Mouse (Mus musculus): ENCODE results near the gene Cxcr6. TPM values are rescaled to one million over a fixed set of nuclear protein-coding genes. Genes with fewer than 3 reads are reported as not detected.

Gene Cxcr6
- polyA plus RNA-seq, 1 experiment, result 0.12 TPM

- no peak for DNase-seq (ENCODE audit: extremely low spot score in 1 of 2, low spot score in 1 of 2)
Observed at GRCm38 (mm10) chr9:123815996-123816395, 9.7 kb downstream of the Cxcr6 start.

DNA sequence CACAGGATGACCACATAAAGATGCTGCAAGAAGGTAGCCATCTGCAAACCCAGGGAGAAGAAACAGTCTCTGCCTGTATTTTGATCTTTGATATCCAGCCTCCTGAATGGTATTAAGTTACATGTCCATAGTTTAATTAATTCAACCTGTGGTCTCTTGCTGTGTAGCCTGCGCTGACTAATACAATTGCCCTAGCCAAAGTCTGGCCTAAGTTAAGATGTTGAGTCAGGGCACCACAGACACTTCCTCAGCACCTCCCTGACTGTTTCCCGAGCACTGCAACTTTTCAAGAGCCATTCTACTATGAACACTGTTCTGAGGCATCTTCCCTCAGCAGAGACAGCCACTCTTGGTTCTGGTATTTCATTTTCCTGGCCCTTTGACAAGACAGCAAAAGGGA is 12.3 kb downstream of the Cxcr6 start:
- no peak for DNase-seq (ENCODE audit: extremely low spot score in 1 of 2, low spot score in 1 of 2)

GRCm38 (mm10) chr9:123826631-123827030 is 20.4 kb downstream of the Cxcr6 start:
- DNase-seq (ENCODE audit: extremely low spot score in 1 of 2, low spot score in 1 of 2), result no peak

GRCm38 (mm10) chr9:123828916-123829315 is 22.6 kb downstream of the Cxcr6 start:
- no peak for DNase-seq (ENCODE audit: extremely low spot score in 1 of 2, low spot score in 1 of 2)

DNA sequence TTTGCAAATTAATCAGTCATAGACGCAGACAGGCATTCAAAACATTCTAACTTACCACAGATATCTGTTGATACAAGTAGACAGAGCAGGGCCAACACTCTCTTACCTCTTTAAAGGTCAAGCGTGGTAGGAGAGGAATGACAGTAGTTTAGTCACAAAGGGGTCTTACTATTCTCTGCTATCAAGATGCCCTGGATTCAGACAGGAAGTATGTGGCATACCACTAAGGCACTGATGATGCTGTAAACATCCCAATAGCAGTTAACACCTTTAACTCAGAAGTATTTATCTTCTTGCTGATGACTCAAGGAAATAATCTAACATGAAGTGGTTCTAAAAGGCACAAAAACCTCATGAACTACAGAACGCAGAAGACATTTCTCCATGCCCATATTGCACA is 29.6 kb downstream of the Cxcr6 start:
- DNase-seq (ENCODE audit: extremely low spot score in 1 of 2, low spot score in 1 of 2), result no peak

DNA sequence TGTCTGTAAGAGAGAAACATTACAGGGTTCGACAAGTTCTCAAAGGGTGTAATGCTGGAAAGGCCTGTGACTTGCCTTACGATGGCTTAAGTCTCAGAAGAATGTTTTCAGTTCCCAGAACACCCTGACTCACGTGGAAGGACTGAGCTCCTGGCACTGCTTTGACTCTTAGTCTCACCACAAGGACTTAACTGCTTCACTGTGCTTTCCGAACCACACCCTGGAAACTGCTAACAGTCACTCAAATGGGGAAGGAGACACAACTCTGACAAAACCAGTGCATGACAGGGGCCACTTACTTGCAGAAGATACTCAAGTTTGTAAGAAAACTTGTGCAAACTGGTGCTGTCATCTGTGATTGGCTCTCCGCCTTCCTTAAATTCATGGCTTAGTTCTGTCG is 34.0 kb downstream of the Cxcr6 start:
- DNase-seq (ENCODE audit: extremely low spot score in 1 of 2, low spot score in 1 of 2), result no peak

DNA sequence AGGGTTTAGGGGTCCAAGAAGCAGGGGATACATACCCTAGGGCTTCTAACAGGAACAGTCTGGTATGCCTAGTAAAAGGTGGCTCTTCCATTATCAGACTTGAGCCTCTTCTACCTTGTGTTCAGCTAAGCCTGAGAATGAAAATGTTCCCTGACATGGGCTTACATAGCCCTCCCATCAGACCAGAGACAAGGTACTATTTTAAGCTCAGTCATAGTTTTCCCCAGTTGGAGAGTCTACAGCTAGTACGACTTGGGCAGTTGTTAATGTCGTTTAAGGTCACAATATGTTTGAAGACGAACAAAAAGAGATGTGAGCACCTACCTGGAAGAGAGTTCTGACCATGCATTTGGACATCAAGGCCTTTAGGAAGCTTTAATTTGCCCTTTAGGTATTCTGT is 38.2 kb downstream of the Cxcr6 start:
- no peak for DNase-seq (ENCODE audit: extremely low spot score in 1 of 2, low spot score in 1 of 2)

DNA sequence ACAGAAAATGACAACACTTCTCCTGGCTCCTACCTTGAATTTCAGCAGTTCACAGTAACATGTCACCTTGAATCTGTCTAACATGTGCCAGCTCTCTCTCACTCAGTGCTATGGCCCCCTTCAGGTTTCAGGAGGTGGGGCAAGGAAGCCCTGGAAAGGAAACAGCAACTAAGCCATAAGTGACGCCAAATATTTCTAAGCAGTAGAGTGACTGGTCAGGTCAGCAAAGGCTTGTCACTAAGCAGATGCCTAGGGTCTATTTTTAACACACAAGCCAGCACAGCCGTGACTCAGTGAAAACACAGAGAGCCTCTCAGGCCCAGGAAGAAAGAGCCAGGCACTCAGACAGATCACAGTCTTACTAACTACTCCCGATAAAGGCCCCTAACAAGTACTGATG is 38.8 kb downstream of the Cxcr6 start:
- DNase-seq (ENCODE audit: extremely low spot score in 1 of 2, low spot score in 1 of 2), result no peak

- no peak for DNase-seq (ENCODE audit: extremely low spot score in 1 of 2, low spot score in 1 of 2)
Observed at GRCm38 (mm10) chr9:123846490-123846889, 40.2 kb downstream of the Cxcr6 start.

DNA sequence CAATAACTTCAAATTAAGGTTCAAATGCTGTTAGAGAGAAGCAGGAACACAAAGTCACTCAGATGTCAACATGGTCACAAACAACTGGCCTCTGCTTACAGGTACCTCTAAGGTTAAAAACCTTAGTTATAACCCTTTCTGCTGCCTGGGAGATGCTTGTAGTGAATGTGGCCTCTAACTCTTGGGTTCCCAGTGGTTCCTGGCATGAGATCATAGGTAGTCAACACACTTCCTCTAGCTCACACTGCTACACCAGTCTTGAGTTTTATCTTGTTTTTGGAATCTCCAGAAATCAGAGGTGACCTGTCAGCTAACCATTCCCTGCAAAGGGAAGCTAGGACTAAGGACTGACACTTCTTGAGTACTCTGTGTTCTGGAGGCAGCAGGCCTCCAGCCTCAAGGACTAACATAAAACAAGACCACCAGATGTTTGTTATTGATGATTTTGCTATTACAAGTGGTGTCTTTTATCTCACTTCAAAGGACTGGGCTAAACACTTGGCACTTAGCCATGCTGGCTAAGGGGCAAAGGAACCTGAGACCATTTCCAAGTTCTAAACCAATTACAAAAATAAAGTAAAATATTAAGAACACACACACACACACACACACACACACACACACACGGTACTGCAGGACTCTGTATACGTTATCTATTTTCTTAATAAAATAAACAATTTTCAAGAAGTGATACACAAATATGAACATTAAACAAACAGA is 43.9 kb downstream of the Cxcr6 start:
- no peak for DNase-seq (ENCODE audit: extremely low spot score in 1 of 2, low spot score in 1 of 2)

- no peak for DNase-seq (ENCODE audit: extremely low spot score in 1 of 2, low spot score in 1 of 2)
Observed at GRCm38 (mm10) chr9:123850705-123851061, 44.4 kb downstream of the Cxcr6 start.

DNA sequence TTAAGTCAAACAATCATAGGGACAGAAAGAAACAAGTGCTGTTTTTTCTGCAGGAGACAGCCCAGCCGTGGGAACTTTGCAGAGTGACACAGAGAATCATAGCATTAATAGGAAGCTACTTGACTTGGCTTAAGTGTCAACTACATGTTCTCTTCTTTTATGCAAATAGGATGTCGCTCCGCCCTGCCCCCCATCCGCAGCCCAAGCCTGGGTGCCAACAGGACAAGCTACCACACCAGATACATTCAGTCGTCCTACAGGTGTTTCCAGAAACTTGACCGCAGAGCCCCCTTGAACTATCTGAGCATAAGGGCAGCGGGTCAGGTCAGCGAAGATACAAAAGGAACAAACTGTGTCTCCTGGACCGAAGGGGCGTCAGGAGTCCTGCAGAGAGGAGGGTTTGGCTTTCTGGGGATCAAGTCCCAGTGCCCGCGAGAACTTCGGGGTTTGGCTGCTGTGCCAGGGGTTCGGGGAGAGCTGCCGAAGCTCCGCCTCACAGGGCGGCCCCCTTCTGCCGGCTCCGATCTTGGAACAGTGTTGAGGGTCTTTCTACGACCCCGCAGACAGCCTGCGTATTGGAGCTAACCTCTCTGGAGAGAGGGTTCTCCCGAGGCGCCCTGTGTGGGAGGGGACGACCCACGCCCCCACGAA is 44.9 kb downstream of the Cxcr6 start:
- no peak for DNase-seq (ENCODE audit: extremely low spot score in 1 of 2, low spot score in 1 of 2)

DNA sequence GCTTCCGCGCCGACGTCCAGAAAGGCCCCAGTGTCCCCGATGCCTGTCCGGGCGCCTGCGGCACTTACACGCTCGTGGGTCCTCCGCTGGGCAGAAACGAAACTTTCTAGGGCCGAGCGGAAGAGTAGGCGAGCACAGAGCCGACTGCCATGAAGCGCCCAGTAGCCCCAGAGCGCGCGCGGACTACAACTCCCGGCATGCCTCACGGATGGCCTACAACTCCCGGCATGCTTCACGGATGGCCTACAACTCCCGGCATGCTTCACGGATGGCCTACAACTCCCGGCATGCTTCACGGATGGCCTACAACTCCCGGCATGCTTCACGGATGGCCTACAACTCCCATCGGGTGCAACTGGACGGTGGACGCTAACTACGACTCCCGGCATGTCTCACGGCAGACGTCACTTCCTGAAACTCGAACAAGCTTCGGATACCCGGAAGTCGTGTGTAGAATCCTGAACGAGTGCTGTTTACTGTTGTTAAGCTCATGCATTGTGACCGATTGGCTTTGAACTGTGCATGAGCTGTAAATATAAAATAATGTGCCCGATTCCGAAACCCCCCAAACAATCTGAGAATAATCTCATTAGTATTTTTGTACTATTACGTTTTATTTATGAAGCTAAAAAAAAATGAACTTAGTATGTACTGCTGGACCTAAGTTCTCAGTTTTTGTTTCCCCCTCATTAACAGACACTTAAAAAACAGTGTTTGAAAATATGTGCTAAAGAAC is 45.6 kb downstream of the Cxcr6 start, which contains the start of gene Fyco1:
Fyco1 (minus strand) TSS at position 187 of the 736 bp plus-strand sequence.
- DNase-seq (ENCODE audit: extremely low spot score in 1 of 2, low spot score in 1 of 2), result peak; percentile 98

DNA sequence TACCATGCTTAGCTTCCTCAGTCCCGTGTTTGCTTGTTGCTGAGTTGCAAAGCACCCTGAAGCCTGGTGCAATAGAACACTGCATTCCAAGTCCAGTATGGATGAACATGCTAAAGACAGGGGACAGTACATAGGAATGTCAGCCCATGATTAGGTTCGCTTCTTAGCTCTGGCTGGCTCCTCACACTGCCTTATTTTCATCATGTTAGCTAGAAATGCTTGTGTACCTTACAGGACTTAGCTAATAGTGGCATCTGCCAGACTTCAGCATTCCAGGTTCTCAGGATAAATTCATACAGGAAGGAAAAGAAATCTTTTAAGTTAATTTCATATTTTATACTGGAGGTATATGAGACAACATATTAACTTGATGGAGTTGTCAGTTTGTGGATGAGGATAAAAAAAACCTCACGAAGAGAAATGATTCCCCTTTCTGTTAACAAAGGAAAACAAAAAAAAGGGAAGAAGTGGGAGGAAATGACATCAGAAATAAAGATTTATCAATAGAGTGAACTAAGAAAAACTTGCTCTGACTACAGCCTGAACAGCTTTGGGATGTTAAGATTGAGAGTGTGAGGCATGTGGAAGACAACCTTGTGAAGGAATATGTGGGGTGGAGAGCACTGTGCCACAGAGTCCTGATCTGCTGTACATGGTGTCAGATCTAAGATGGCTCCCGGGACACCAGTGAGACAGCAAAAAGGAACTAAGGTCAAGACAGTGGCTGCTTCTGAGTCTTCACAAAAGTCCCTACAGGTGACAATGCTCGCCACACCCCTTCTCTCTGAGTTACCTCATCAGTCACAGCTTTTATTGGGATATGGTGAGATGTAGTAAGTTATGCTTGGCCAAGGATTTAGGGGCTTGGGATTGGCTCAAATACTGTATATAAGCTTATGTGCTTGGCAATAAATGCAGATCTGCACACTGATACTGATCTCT is 46.4 kb downstream of the Cxcr6 start:
- DNase-seq (ENCODE audit: extremely low spot score in 1 of 2, low spot score in 1 of 2), result no peak

GRCm38 (mm10) chr9:123856836-123857235 is 50.6 kb downstream of the Cxcr6 start:
- DNase-seq (ENCODE audit: extremely low spot score in 1 of 2, low spot score in 1 of 2), result no peak

Other genes with a start within 250 kb of the Cxcr6 start
- 0.36 and 0.48 TPM in 2 replicates for gene Slc6a20b, start 173.9 kb upstream of the Cxcr6 start, polyA plus RNA-seq (2012; rRNA removed)
- 0.13 and 0.44 TPM in 2 replicates for gene Ccr9, start 128.0 kb upstream of the Cxcr6 start, polyA plus RNA-seq (2012; rRNA removed)
- 17.9 and 26.1 TPM in 2 replicates for gene Slc6a20a, start 127.6 kb upstream of the Cxcr6 start, polyA plus RNA-seq (2012; rRNA removed)
- 30.1 and 34.0 TPM in 2 replicates for gene Lztfl1, start 88.8 kb upstream of the Cxcr6 start, polyA plus RNA-seq (2012; rRNA removed)
- 23.1 and 23.7 TPM in 2 replicates for gene Fyco1, start 45.4 kb downstream of the Cxcr6 start, polyA plus RNA-seq (2012; rRNA removed)
- gene Xcr1, start 55.6 kb downstream of the Cxcr6 start, polyA plus RNA-seq (2012; rRNA removed), result not detected in 2 replicates
- 0.13 and 0.30 TPM in 2 replicates for gene Ccr1, start 162.2 kb downstream of the Cxcr6 start, polyA plus RNA-seq (2012; rRNA removed)
- 0.23 TPM in 1 of 2 replicates, not detected in the other for gene Ccr1l1, start 171.9 kb downstream of the Cxcr6 start, polyA plus RNA-seq (2012; rRNA removed)
- 0.04 TPM in 2 replicates for gene Ccr3, start 215.5 kb downstream of the Cxcr6 start, polyA plus RNA-seq (2012; rRNA removed)